Mouse (Mus musculus): ENCODE results near the gene Gm7073.

DNA sequence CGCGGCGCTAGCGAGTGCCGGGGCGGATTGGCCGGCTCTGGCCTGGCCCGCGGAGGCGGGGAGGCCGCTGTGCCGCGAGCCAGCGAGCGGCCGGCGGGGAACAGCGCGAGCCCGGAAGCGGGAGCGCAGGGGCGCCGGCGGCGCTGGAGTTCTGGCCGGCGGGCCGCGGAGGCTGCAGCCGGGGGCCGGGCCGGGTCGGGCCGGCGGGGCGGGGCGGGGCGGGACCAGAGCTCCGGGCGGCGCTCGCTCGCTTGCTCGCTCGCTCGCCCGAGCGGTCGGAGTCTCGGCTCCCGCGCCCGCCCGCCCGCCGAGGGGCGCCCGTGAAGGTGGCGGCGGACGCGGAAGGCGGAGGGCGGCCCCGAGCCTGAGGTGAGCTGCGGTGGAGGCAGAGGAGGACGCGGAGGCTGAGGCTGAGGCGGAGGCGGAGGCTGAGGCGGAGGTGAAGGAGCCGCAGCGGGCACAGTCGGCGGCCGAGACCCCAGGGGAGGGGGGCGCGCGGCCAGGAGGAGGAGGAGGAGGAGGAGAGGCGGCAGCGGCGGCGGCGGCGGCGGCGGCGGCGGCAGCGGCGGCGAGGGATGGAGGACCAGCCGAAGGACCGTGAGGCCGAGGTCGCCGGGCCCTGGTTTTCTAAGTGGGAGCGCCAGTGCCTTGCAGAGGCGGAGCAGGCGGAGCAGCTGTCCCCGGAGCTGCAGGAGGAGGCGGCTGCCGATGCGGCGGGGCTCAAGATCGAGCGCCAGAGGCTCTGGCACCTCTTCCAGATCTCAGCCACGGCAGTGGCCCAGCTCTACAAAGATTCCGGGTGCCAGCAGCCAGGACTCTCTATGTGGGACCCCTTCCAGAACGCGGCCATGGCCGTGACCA, 8.6 kb upstream of the Gm7073 start:
- TF ChIP-seq CTCF (IDR thresholded peaks at IDR 0.05; ENCODE audit: low read depth): no peak
- TF ChIP-seq EP300 (IDR thresholded peaks at IDR 0.05; ENCODE audit: low read depth): no peak
